Mouse (Mus musculus): Measurements from ENCODE around the gene Parvb. TPM values are rescaled to one million over a fixed set of nuclear protein-coding genes. Genes with fewer than 3 reads are reported as not detected.

Gene Parvb
- total and polyA plus RNA-seq, 2 experiments from 2014 or later: 10.8 to 26.1 TPM

DNA sequence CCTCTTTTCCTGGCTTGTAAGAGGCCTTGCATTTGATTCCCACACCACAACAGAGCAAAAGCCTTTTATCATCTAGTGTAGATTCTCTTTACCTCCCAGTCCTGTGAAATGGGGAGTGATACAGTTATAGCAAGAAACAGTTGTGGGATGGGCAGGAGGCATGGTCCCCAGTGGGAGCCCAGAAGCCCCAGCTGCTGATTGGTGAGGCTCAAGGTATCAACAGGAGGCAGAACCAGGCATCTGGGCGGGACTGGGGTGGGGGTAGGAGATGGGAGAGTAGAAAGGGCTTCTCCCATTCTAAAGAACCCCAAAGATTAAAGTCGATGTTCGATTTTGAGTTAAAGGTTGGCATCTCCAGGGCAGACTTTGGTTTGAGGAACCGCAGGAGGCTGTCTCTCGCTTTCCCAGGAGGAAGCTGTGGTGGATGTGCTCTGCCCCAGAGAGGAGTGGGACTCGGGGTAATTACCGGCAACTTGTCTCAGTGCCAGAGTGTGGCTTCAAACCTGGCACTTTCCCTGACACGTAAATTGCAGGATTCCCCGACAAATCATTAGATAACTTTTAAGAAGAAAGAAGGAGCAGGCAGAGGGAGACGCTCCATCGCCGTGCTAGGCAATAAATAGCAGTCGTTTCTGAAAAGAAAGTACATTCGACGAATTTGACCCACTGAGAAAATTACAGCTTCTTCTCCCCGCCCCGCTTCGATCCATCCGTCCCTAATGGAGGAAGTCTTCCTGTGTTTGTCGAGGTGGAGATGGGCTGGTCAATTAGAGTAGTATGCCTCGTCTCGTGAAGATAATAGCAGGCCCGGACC lies 13.7 kb upstream of the Parvb start:
- DNase-seq (ENCODE audit: low spot score): no peak
- Histone ChIP-seq H3K9ac (replicated peaks; ENCODE audit: low read depth, low read length) (no peak overlapping the region; the same call in 1 of the 2 replicates), H3K27me3 (ENCODE audit: control insufficient read depth, insufficient read depth, low read length) (no peaks in the 10 kb centered on the region), H3K4me1 (ENCODE audit: control insufficient read depth, insufficient read depth) (peaks cover 22% of the 10 kb centered on the region), H3K4me3 (ENCODE audit: low read depth, low read length) (no peak overlapping the region), H3K9me3 (replicated peaks; ENCODE audit: control insufficient read depth, low read length) (no peaks in the 10 kb centered on the region), H3K27ac (ENCODE audit: low read depth) (peak overlapping the region; percentile 75), H3K4me2 (ENCODE audit: low read depth, low read length) (no peak overlapping the region), H3K36me3 (replicated peaks; ENCODE audit: control insufficient read depth, insufficient read depth, low read length) (peaks cover 19% of the 10 kb centered on the region)
- TF ChIP-seq EP300 (IDR thresholded peaks at IDR 0.05; ENCODE audit: low read depth) (no peak), CTCF (IDR thresholded peaks at IDR 0.05; ENCODE audit: low read depth) (no peak)
- ATAC-seq (ENCODE audit: insufficient read depth, low read depth): no peak
- 39% methylated on average over 23 of the region's 23 CpGs for WGBS

DNA sequence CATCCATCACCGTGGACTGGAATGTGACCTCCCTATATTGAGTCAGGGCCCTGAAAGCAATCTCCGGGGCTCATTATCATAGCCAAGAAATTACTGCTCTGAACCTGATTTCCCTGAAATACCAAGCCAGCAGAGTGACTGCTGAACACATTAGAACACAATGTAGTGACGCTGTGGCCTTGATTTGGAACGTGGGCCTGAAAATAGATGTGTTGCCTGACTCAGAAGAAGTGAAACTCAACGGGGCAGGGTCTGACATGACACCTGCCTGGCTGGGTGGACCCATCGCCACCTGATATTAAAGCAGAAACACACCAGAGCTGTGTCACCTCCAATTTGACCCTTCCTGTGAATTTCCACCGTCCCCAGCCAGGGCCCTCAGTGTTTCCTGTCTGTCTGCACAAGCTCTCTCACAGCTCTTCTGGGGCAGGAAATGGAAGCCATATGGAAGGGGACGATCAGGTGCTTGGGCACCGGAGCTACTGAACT lies 13.0 kb upstream of the Parvb start:
- no peaks in the 10 kb centered on the region for H3K9me3 ChIP-seq (replicated peaks; ENCODE audit: control insufficient read depth, low read length)
- 8% methylated on average over 9 of the region's 9 CpGs for WGBS
- peak; percentile 57 for ATAC-seq (ENCODE audit: insufficient read depth, low read depth)
- peaks cover 22% of the 10 kb centered on the region for H3K4me1 ChIP-seq (ENCODE audit: control insufficient read depth, insufficient read depth)
- peak overlapping the region; percentile 75 for H3K27ac ChIP-seq (ENCODE audit: low read depth)
- H3K36me3 ChIP-seq (replicated peaks; ENCODE audit: control insufficient read depth, insufficient read depth, low read length): peaks cover 19% of the 10 kb centered on the region
- no peak overlapping the region for H3K9ac ChIP-seq (replicated peaks; ENCODE audit: low read depth, low read length)
- no peaks in the 10 kb centered on the region for H3K27me3 ChIP-seq (ENCODE audit: control insufficient read depth, insufficient read depth, low read length)
- peak; percentile 68 for DNase-seq (ENCODE audit: low spot score)
- TF ChIP-seq EP300 (IDR thresholded peaks at IDR 0.05; ENCODE audit: low read depth) (peak; percentile 54; the same call in 1 of the 2 replicates), CTCF (IDR thresholded peaks at IDR 0.05; ENCODE audit: low read depth) (0 out of 2 replicates have a peak, but pooled peaks have one; percentile 3)
- H3K4me2 ChIP-seq (ENCODE audit: low read depth, low read length): no peak overlapping the region
- no peak overlapping the region for H3K4me3 ChIP-seq (ENCODE audit: low read depth, low read length)

DNA sequence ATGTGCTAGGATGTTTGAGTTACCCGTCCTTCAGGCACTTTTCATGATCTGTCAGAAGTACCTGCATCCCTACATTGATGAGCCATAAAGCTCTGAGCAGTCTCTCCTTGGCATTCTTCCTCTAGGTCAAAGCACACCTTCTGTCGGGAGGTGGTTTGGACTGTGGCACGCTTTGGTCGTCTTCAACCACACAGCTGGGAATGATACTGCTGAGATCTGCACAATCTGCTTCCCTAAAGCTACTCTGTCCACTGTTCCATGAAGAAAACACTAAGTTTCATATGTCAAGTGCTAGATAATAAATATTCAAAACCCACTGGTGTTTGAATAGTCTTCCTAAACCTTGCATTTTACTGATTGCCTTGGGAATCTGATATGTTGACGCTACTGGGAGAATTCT lies 10.3 kb upstream of the Parvb start:
- TF ChIP-seq CTCF (IDR thresholded peaks at IDR 0.05; ENCODE audit: low read depth) (no peak), EP300 (IDR thresholded peaks at IDR 0.05; ENCODE audit: low read depth) (no peak)

DNA sequence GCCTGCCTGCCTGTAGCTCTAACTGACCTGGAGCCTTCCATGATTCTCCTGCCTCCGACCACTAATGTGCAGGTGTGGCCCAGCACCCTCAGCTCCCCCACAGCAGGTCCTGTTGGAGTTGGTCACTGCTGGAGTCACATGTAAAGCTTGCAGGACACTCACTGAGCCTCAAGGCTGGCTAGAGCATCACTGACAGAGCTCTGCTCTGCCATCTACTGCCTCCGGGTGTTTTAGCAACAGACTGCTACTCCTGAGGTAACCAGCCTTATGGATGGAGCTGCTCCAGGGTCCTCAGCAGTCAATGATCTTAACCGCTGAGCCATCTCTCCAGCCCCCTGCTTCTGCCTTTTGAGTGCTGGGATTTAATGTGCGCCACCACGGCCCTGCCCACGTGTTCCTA lies 8.4 kb upstream of the Parvb start:
- WGBS: 37% methylated on average over 6 of the region's 6 CpGs
- H3K27ac ChIP-seq (ENCODE audit: low read depth): no peak overlapping the region
- TF ChIP-seq EP300 (IDR thresholded peaks at IDR 0.05; ENCODE audit: low read depth) (no peak), CTCF (IDR thresholded peaks at IDR 0.05; ENCODE audit: low read depth) (peak; percentile 47)
- H3K4me3 ChIP-seq (ENCODE audit: low read depth, low read length): no peak overlapping the region
- H3K9me3 ChIP-seq (replicated peaks; ENCODE audit: control insufficient read depth, low read length): no peaks in the 10 kb centered on the region
- H3K4me1 ChIP-seq (ENCODE audit: control insufficient read depth, insufficient read depth): peaks cover 9% of the 10 kb centered on the region
- H3K4me2 ChIP-seq (ENCODE audit: low read depth, low read length): no peak overlapping the region
- DNase-seq (ENCODE audit: low spot score) (peak; percentile 49), ATAC-seq (ENCODE audit: insufficient read depth, low read depth) (peak; percentile 33; the same call in 1 of the 2 replicates)
- H3K9ac ChIP-seq (replicated peaks; ENCODE audit: low read depth, low read length): no peak overlapping the region
- no peaks in the 10 kb centered on the region for H3K27me3 ChIP-seq (ENCODE audit: control insufficient read depth, insufficient read depth, low read length)
- H3K36me3 ChIP-seq (replicated peaks; ENCODE audit: control insufficient read depth, insufficient read depth, low read length): no peaks in the 10 kb centered on the region

More for the DNA sequence above, 10.3 kb upstream of the Parvb start:
- Histone ChIP-seq H3K36me3 (replicated peaks; ENCODE audit: control insufficient read depth, insufficient read depth, low read length) (no peaks in the 10 kb centered on the region), H3K9ac (replicated peaks; ENCODE audit: low read depth, low read length) (no peak overlapping the region), H3K4me2 (ENCODE audit: low read depth, low read length) (no peak overlapping the region), H3K27ac (ENCODE audit: low read depth) (no peak overlapping the region), H3K4me1 (ENCODE audit: control insufficient read depth, insufficient read depth) (peaks cover 16% of the 10 kb centered on the region), H3K9me3 (replicated peaks; ENCODE audit: control insufficient read depth, low read length) (no peaks in the 10 kb centered on the region), H3K4me3 (ENCODE audit: low read depth, low read length) (no peak overlapping the region), H3K27me3 (ENCODE audit: control insufficient read depth, insufficient read depth, low read length) (no peaks in the 10 kb centered on the region)
- DNase-seq (ENCODE audit: low spot score): no peak
- 61% methylated on average over 5 of the region's 5 CpGs for WGBS
- no peak for ATAC-seq (ENCODE audit: insufficient read depth, low read depth)

DNA sequence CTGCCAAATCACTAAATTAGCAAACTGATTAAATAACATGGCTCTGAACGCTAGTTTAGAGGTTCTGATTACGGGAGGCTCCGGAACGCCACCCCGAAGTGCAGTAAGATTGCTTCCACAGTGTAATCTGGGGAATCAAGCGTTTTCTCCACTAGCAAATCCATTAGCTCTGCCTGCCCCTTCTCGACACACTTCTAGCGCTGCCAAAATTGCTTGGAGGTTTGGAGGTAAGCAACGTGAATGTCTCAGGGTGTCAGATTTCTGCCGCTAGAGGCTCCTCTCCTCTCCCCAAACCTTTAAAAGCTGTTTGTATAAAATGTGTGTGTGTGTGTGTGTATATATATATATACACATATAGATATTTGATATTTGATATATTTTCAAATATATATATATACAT lies 7.1 kb upstream of the Parvb start:
- Histone ChIP-seq H3K27me3 (ENCODE audit: control insufficient read depth, insufficient read depth, low read length) (no peaks in the 10 kb centered on the region), H3K27ac (ENCODE audit: low read depth) (no peak overlapping the region), H3K36me3 (replicated peaks; ENCODE audit: control insufficient read depth, insufficient read depth, low read length) (no peaks in the 10 kb centered on the region), H3K4me2 (ENCODE audit: low read depth, low read length) (no peak overlapping the region), H3K4me3 (ENCODE audit: low read depth, low read length) (no peak overlapping the region), H3K4me1 (ENCODE audit: control insufficient read depth, insufficient read depth) (peaks cover 9% of the 10 kb centered on the region; the same call in 1 of the 2 replicates), H3K9me3 (replicated peaks; ENCODE audit: control insufficient read depth, low read length) (no peaks in the 10 kb centered on the region), H3K9ac (replicated peaks; ENCODE audit: low read depth, low read length) (no peak overlapping the region)
- no peak for ATAC-seq (ENCODE audit: insufficient read depth, low read depth)
- no peak for DNase-seq (ENCODE audit: low spot score)
- TF ChIP-seq CTCF (IDR thresholded peaks at IDR 0.05; ENCODE audit: low read depth): peak; percentile 7; the same call in 1 of the 2 replicates
- TF ChIP-seq EP300 (IDR thresholded peaks at IDR 0.05; ENCODE audit: low read depth): no peak
- WGBS: 42% methylated on average over 10 of the region's 10 CpGs

Data from heart, postnatal 0 days (tissue).